1 mouse cellular context compared by ENCODE assay signal in genomic region chr11:49101500-49101899, GRCm38 (mm10).
TF ChIP-seq lines count a peak whose summit lies in the region.

No protein-coding gene starts in this region.

TF ChIP-seq in MEL, 35 proteins besides CTCF, POLR2A, EP300 and RAD21:
- TF ChIP-seq USF1 (IDR thresholded peaks at IDR 0.05; ENCODE audit: low read depth, low read length) (peak; percentile 44; the same call in 1 of the 2 replicates), ELF1 (IDR thresholded peaks at IDR 0.05; ENCODE audit: low read depth, low read length) (no peak), ZKSCAN1 (IDR thresholded peaks at IDR 0.05; ENCODE audit: low read depth, low read length) (no peak)
